ENCODE assay signal across 26 mouse cellular contexts in the genomic region with DNA sequence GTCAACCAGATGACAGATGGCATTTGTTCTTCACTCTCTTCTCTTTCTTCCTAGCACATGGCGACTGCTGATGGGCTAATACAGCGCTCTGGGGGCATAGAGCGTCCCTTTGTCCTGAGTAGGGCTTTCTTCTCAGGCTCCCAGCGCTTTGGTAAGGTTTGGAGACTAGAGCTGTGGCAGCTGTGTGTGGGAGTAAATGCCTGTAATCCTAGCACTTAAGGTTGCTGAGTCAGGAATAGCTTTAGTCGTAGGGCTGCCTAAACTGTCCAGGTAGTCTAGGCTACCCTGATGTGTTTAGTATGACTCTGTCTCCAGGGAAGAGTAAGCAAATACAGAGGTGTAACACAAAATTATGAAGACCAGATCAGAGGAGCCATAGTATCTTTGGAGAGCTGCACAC.
"Had no signal": no experiment of that assay in that cellular context is flagged by ENCODE, and none has a peak within 500 bp of the region (broad histone marks: within the 10 kb centered on the region; RNA-seq: fewer than 3 reads in every experiment).

No protein-coding gene starts in this region.

- ATAC-seq: forebrain, embryonic 16.5 days; hindbrain, embryonic 16.5 days; inflammation-experienced regulatory T-cells, adult 6 months; intestine, embryonic 15.5 days; intestine, postnatal 0 days had no signal

- H3K4me3 ChIP-seq: gastrocnemius, adult 2 months; heart, embryonic 10.5 days; heart, embryonic 12.5 days; hindbrain, embryonic 10.5 days; hindbrain, embryonic 12.5 days; intestine, embryonic 15.5 days; limb, embryonic 10.5 days; limb, embryonic 12.5 days had no signal

- H3K9ac ChIP-seq: heart, embryonic 12.5 days; hindbrain, embryonic 12.5 days; hindbrain, embryonic 14.5 days; intestine, embryonic 15.5 days; limb, embryonic 12.5 days had no signal

- DNase-seq: gastrocnemius, adult 2 months; gastrocnemius, postnatal 10 days; gastrocnemius, postnatal 25 days; heart, adult 18-20 months; heart, postnatal 10 days; heart, postnatal 4 days; kidney, adult 18-20 months; kidney, adult 8-10 months; kidney, postnatal 10 days; kidney, postnatal 25 days; kidney, postnatal 4 days; layer of hippocampus, adult 9-11 months; liver had no signal

- H3K27ac ChIP-seq: gastrocnemius, adult 2 months; heart, embryonic 10.5 days; hindbrain, embryonic 10.5 days; hindbrain, embryonic 12.5 days; hindbrain, embryonic 14.5 days; intestine, embryonic 15.5 days; limb, embryonic 10.5 days; limb, embryonic 12.5 days had no signal

- H3K4me1 ChIP-seq: heart, embryonic 10.5 days; heart, embryonic 12.5 days; hindbrain, embryonic 10.5 days; hindbrain, embryonic 12.5 days; intestine, embryonic 15.5 days; limb, embryonic 10.5 days; limb, embryonic 12.5 days had no signal

- H3K4me2 ChIP-seq: heart, embryonic 12.5 days; hindbrain, embryonic 12.5 days; hindbrain, embryonic 14.5 days; intestine, embryonic 15.5 days; limb, embryonic 12.5 days; liver, embryonic 11.5 days had no signal

- H3K27me3 ChIP-seq: heart, embryonic 12.5 days; hindbrain, embryonic 12.5 days; intestine, embryonic 15.5 days; limb, embryonic 12.5 days had no signal

- H3K9me3 ChIP-seq: heart, embryonic 10.5 days; heart, embryonic 12.5 days; hindbrain, embryonic 10.5 days; hindbrain, embryonic 12.5 days; intestine, embryonic 15.5 days; limb, embryonic 10.5 days; limb, embryonic 12.5 days had no signal
